Mouse (Mus musculus) stomach, embryonic 16.5 days (tissue): ENCODE results near the gene Nhlrc1. TPM values are rescaled to one million over a fixed set of nuclear protein-coding genes. Genes with fewer than 3 reads are reported as not detected.

Experiments
- ATAC-seq: fragments of 200-750 bp; cut with Nextera tagmentation; 2 replicates; pipeline ENCODE4 v1.8.0; 2017; ENCODE audit warnings: moderate number of reproducible peaks, moderate TSS enrichment; ENCODE audit not compliant: insufficient read depth, low FRiP score
- H3K27ac ChIP-seq: fragments of 300-500 bp; sonication (generic); 2 replicates; pipeline ENCODE4 v1.5.1; 2014; ENCODE audit warnings: low read length
- H3K27me3 ChIP-seq: fragments of 300-500 bp; sonication (generic); 2 replicates; pipeline ENCODE4 v1.6.1; 2014; ENCODE audit warnings: low read length, control low read depth, mixed read lengths; ENCODE audit not compliant: control insufficient read depth, insufficient read depth
- H3K36me3 ChIP-seq: fragments of 300-500 bp; sonication (generic); 2 replicates; pipeline ENCODE4 v1.6.1; 2014; ENCODE audit warnings: low read length; ENCODE audit not compliant: control insufficient read depth, insufficient read depth
- H3K4me1 ChIP-seq: fragments of 300-500 bp; sonication (generic); 2 replicates; pipeline ENCODE4 v1.6.1; 2014; ENCODE audit warnings: low read length, control low read depth, mixed read lengths; ENCODE audit not compliant: control insufficient read depth, insufficient read depth
- H3K4me2 ChIP-seq: fragments of 300-500 bp; sonication (generic); 2 replicates; pipeline ENCODE4 v1.6.1; 2014; ENCODE audit warnings: low read depth, low read length, mixed read lengths
- H3K4me3 ChIP-seq: fragments of 300-500 bp; sonication (generic); replicated peaks from 2 replicates; pipeline ENCODE4 v1.5.1; 2014; ENCODE audit warnings: mild to moderate bottlenecking, low read length
- H3K9ac ChIP-seq: fragments of 300-500 bp; sonication (generic); 2 replicates; pipeline ENCODE4 v1.6.1; 2014; ENCODE audit warnings: low read length
- H3K9me3 ChIP-seq: fragments of 300-500 bp; sonication (generic); replicated peaks from 2 replicates; pipeline ENCODE4 v1.6.1; 2016; ENCODE audit warnings: low read length, control low read depth; ENCODE audit not compliant: control insufficient read depth
- WGBS: fragments of 180-500 bp; shearing (Covaris S2); extraction: QIAGEN DNeasy Blood & Tissue Kit; methylation state at CpG from one replicate; pipeline ENCODE4 v1.1.7; 2014; 5-methylcytosine and 5-hydroxymethylcytosine counted together
- polyA plus RNA-seq: library from polyadenylated mRNA; unstranded; fragments of >200 nt; fragmentation: Nextera tagmentation; extraction: Ambion mirVana; gene quantifications from 2 replicates; pipeline ENCODE4 v1.2.1, GENCODE M21; 2015

Gene Nhlrc1
- polyA plus RNA-seq, 1 experiment from 2014 or later = 4.0 TPM

GRCm38 (mm10) chr13:46990376-46991011 lies 24.2 kb downstream of the Nhlrc1 start:
- Histone ChIP-seq H3K4me2 (no peak overlapping the region), H3K4me1 (no peaks in the 10 kb centered on the region), H3K27ac (no peak overlapping the region; the same call in 1 of the 2 replicates), H3K9ac (no peak overlapping the region), H3K4me3 (no peak overlapping the region), H3K9me3 (no peaks in the 10 kb centered on the region), H3K27me3 (no peaks in the 10 kb centered on the region), H3K36me3 (no peaks in the 10 kb centered on the region)
- no peak for ATAC-seq
- WGBS = 22% methylated on average over 4 of the region's 4 CpGs

- H3K4me2 ChIP-seq = no peak overlapping the region
- 72% methylated on average over 8 of the region's 8 CpGs for WGBS
- no peak overlapping the region for H3K27ac ChIP-seq
- no peaks in the 10 kb centered on the region for H3K36me3 ChIP-seq
- no peak overlapping the region for H3K4me3 ChIP-seq
- H3K9me3 ChIP-seq = no peaks in the 10 kb centered on the region
- ATAC-seq = no peak
- no peaks in the 10 kb centered on the region for H3K4me1 ChIP-seq
- no peaks in the 10 kb centered on the region for H3K27me3 ChIP-seq
- H3K9ac ChIP-seq = no peak overlapping the region
Observed at GRCm38 (mm10) chr13:46987941-46988340, 26.7 kb downstream of the Nhlrc1 start.

DNA sequence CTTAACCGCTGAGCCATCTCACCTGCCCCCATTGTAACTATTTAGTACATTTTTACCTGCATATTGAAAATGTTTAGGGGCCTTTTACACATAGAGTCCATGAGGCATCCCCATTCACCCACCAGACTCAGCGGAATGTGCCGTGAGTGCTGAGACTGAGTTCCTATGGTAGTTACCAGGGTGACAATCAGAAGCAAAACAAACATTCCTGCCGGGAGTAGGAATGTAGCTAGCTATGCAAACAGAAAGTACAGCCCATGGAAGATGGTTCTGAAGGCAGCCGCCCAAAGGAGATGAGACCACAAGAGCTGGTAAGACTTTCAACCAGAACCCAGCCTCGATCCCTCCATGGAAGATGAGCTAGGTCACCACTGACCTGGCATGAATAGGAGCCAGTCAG lies 28.4 kb downstream of the Nhlrc1 start:
- ATAC-seq = no peak
- Histone ChIP-seq H3K4me1 (no peaks in the 10 kb centered on the region), H3K27me3 (no peaks in the 10 kb centered on the region), H3K27ac (no peak overlapping the region), H3K4me3 (no peak overlapping the region), H3K36me3 (no peaks in the 10 kb centered on the region), H3K9me3 (no peaks in the 10 kb centered on the region), H3K9ac (no peak overlapping the region), H3K4me2 (no peak overlapping the region; the same call in 1 of the 2 replicates)
- WGBS = 46% methylated on average over 6 of the region's 6 CpGs

- no peak overlapping the region for H3K4me2 ChIP-seq
- no peak overlapping the region for H3K27ac ChIP-seq
- no peaks in the 10 kb centered on the region for H3K36me3 ChIP-seq
- 87% methylated on average over 2 of the region's 2 CpGs for WGBS
- H3K4me1 ChIP-seq = no peaks in the 10 kb centered on the region
- no peaks in the 10 kb centered on the region for H3K27me3 ChIP-seq
- H3K9me3 ChIP-seq = no peaks in the 10 kb centered on the region
- no peak for ATAC-seq
- no peak overlapping the region for H3K9ac ChIP-seq
- H3K4me3 ChIP-seq = no peak overlapping the region
Observed at GRCm38 (mm10) chr13:46983878-46984277, 30.8 kb downstream of the Nhlrc1 start.

- Histone ChIP-seq H3K27me3 (no peaks in the 10 kb centered on the region), H3K4me2 (no peak overlapping the region), H3K4me1 (no peaks in the 10 kb centered on the region), H3K9me3 (no peaks in the 10 kb centered on the region), H3K36me3 (no peaks in the 10 kb centered on the region), H3K27ac (no peak overlapping the region), H3K4me3 (no peak overlapping the region), H3K9ac (no peak overlapping the region)
- ATAC-seq = no peak
- WGBS = 43% methylated on average over 13 of the region's 13 CpGs
Observed at GRCm38 (mm10) chr13:46979836-46980490, 34.7 kb downstream of the Nhlrc1 start.

DNA sequence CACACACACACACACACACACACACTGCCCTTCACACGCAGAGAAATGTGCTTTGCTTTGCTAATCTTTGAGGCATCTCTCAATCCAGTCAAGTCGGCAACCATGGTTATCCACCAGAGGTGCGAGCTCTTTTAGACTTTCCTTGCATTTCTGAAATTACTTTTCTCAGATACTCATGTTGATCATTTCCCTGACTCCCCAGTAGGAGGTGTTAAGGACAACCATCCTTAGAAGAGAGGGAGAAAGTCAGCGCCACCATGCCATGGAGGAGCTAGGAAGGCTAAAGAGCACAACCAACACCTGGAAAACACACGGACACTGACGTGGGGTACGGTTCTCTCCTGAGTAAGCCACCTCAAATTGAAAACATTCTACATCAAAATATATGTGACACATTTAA lies 38.1 kb downstream of the Nhlrc1 start:
- Histone ChIP-seq H3K9ac (no peak overlapping the region), H3K4me3 (no peak overlapping the region), H3K36me3 (no peaks in the 10 kb centered on the region), H3K27me3 (no peaks in the 10 kb centered on the region), H3K4me2 (no peak overlapping the region), H3K27ac (no peak overlapping the region), H3K9me3 (no peaks in the 10 kb centered on the region), H3K4me1 (no peaks in the 10 kb centered on the region)
- no peak for ATAC-seq
- 83% methylated on average over 7 of the region's 7 CpGs for WGBS

DNA sequence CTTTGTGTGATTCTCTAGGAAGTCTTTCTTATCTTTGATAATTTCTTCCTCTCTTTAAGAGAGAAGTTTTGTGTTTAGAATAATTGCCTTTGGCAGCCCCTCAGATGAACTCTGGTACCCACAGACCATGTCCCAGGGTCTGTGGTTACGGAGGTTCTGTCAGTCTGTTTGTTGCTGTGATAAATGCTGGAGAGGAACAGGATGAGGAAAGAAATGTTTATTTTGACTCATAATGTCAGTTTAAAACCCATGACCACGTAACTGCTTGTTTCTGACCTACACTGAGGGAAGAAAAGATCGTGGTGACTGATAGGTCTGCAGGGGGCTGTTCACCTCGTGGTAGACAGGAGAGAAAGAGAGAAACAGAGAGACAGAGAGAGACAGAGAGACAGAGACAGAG lies 38.7 kb downstream of the Nhlrc1 start:
- ATAC-seq = no peak
- Histone ChIP-seq H3K9me3 (no peaks in the 10 kb centered on the region), H3K4me2 (no peak overlapping the region), H3K36me3 (no peaks in the 10 kb centered on the region), H3K27me3 (no peaks in the 10 kb centered on the region), H3K27ac (no peak overlapping the region), H3K4me3 (no peak overlapping the region), H3K9ac (no peak overlapping the region), H3K4me1 (no peaks in the 10 kb centered on the region)
- 30% methylated on average over 4 of the region's 4 CpGs for WGBS

- H3K4me2 ChIP-seq = peak overlapping the region; percentile 32; the same call in 1 of the 2 replicates
- 56% methylated on average over 14 of the region's 14 CpGs for WGBS
- ATAC-seq = no peak
- H3K9me3 ChIP-seq = no peaks in the 10 kb centered on the region
- no peaks in the 10 kb centered on the region for H3K36me3 ChIP-seq
- no peak overlapping the region for H3K9ac ChIP-seq
- H3K4me3 ChIP-seq = no peak overlapping the region
- H3K27ac ChIP-seq = no peak overlapping the region
- H3K27me3 ChIP-seq = no peaks in the 10 kb centered on the region
- H3K4me1 ChIP-seq = no peaks in the 10 kb centered on the region
Observed at GRCm38 (mm10) chr13:46975031-46975551, 39.6 kb downstream of the Nhlrc1 start.

DNA sequence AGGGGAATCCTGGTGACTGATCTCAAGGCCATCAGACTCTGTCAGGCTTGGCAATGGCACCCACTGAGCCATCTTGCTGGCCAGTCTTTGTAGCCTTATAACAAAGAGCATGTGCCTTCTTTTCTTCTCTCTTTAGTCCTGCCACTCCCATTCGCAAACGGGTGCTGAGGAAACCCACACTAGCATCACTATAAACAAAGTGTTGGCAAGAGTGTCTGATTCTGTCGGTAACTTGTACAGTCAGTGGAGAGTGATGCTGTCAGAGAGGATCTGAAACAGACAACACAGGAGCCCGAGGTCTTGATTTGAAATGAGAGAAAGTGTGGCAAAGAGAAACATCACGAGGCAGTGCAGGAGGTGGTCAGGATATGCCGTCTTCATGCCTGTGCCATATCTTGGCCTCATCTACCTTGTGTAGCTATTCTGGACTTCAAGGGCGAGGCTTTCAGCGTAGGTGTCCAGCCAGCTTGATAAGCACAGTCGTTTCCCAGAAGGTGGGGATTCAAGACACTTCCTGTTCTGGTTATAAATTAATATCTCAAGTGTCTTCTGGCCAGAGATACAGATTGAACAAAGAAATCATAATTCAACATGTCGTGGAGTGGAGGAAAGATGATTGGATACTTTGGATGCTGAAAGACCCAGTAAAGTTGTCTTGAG lies 44.2 kb downstream of the Nhlrc1 start:
- no peaks in the 10 kb centered on the region for H3K36me3 ChIP-seq
- 53% methylated on average over 10 of the region's 10 CpGs for WGBS
- no peaks in the 10 kb centered on the region for H3K27me3 ChIP-seq
- H3K9ac ChIP-seq = no peak overlapping the region
- no peak overlapping the region for H3K27ac ChIP-seq
- no peak overlapping the region for H3K4me2 ChIP-seq
- no peaks in the 10 kb centered on the region for H3K4me1 ChIP-seq
- H3K4me3 ChIP-seq = no peak overlapping the region
- H3K9me3 ChIP-seq = no peaks in the 10 kb centered on the region
- no peak for ATAC-seq
